Mouse (Mus musculus): ENCODE measurements around the gene Golt1b. TPM values are rescaled to one million over a fixed set of nuclear protein-coding genes. Genes with fewer than 3 reads are reported as not detected.

The Golt1b gene
- total RNA-seq, 1 experiment = 86.2 TPM

DNA sequence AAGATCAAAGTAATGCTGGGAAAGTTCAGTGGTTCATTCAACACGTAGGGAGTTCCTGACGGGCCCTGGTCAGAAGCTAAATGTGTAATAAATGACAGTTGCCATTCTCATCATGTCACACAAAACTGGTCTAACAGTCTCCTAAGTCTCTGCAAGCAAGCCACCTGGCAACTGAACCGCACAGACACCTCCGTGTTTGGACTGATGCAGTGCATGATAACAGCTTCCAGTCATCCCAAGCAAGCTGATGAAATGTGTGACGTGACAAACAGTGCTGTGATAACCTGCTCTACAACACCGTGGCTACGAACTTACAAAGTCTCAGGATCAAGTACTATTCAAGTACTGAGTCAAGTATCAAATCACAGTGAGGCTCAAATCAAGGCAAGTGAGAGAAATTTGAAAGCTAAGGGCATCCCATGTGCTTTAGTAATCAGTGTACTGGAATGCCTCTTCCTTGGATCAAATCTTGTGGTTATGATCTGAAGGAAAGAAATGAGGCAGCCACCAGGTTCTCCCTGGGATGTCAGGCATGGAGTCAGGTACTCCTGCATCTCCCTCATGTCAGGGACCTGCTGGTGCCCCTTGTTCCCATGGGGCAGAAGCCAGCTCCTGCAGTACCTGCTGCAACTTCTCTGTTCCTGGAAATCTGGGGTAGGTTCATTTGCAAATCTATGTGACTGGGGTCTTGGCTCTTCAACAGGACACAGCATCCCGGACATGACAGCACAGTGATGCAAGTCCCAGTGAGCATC, 8.3 kb upstream of the Golt1b start:
- no peak overlapping the region for H3K9ac ChIP-seq (ENCODE audit: insufficient read depth, low read depth, low read length, poor library complexity, severe bottlenecking)
- in situ Hi-C loops (cut with MboI; ENCODE audit: low sequenced_read_pairs in 2 of 2, unreplicated experiment in 2 of 2) = loop anchor here in 1 of 2 experiments (10.0 kb wide), 1 partner anchor 136 kb away; no protein-coding TSS in a partner anchor

DNA sequence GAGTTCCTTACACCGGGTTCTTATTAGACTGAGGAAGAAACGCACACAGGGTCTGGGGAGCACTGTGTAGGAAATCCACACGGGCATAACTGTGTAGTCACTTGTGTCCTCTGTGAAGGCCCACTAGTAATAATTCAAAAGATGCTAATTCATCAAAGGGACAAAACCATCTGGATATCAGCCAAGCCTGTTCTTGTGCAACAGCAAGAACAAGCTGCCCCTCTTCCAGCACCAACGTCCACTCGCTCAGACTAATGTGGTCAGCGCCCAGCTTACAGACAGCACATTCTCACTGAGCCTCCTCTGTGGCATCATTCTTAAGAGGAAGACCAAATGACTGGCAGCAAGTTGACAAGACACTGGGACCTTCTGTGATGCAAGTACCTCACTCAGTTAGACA, 7.1 kb upstream of the Golt1b start:
- H3K4me3 ChIP-seq (ENCODE audit: insufficient read depth in 1 of 2, low read depth in 1 of 2, low read length in 2 of 2, poor library complexity in 1 of 2, severe bottlenecking in 1 of 2) = no peak overlapping the region
- DNase-seq (ENCODE audit: low read depth, low spot score) = no peak
- H3K27ac ChIP-seq (ENCODE audit: insufficient read depth, low read depth, low read length, poor library complexity, severe bottlenecking) = no peak overlapping the region
- in situ Hi-C loops (cut with MboI; ENCODE audit: low sequenced_read_pairs in 2 of 2, unreplicated experiment in 2 of 2) = loop anchor here in 1 of 2 experiments (10.0 kb wide), 1 partner anchor 135 kb away; no protein-coding TSS in a partner anchor
- H3K4me1 ChIP-seq (ENCODE audit: control insufficient read depth in 2 of 2, insufficient read depth in 2 of 2, low read length in 2 of 2, poor library complexity in 1 of 2) = peaks cover 0 to 3% of the 10 kb centered on the region in 2 experiments; a peak in 1 of 4 replicates
- H3K9me3 ChIP-seq (ENCODE audit: control insufficient read depth, insufficient read depth, low read depth, low read length) = no peaks in the 10 kb centered on the region
- TF ChIP-seq ZC3H11A (IDR thresholded peaks at IDR 0.05; ENCODE audit: borderline replicate concordance, low read depth, low read length) = no peak
- TF ChIP-seq ZNF384 (IDR thresholded peaks at IDR 0.05; ENCODE audit: low read depth, low read length) = no peak
- TF ChIP-seq CHD2 (IDR thresholded peaks at IDR 0.05; ENCODE audit: low read depth, low read length) = no peak
- no peak for TF ChIP-seq MAFK (IDR thresholded peaks at IDR 0.05; ENCODE audit: insufficient read depth, low read depth, low read length)
- no peak for TF ChIP-seq HCFC1 (IDR thresholded peaks at IDR 0.05; ENCODE audit: borderline replicate concordance, insufficient read depth, low read length)
- peaks cover 20% of the 10 kb centered on the region; the same call in 1 of the 2 replicates for H3K36me3 ChIP-seq (ENCODE audit: control insufficient read depth, insufficient read depth, low read length, poor library complexity, severe bottlenecking)
- no peak overlapping the region for H3K9ac ChIP-seq (ENCODE audit: insufficient read depth, low read depth, low read length, poor library complexity, severe bottlenecking)

More for the DNA sequence above, 8.3 kb upstream of the Golt1b start:
- peaks cover 17% of the 10 kb centered on the region; the same call in 1 of the 2 replicates for H3K36me3 ChIP-seq (ENCODE audit: control insufficient read depth, insufficient read depth, low read length, poor library complexity, severe bottlenecking)
- no peak overlapping the region for H3K4me3 ChIP-seq (ENCODE audit: insufficient read depth in 1 of 2, low read depth in 1 of 2, low read length in 2 of 2, poor library complexity in 1 of 2, severe bottlenecking in 1 of 2)
- no peak overlapping the region for H3K27ac ChIP-seq (ENCODE audit: insufficient read depth, low read depth, low read length, poor library complexity, severe bottlenecking)
- peaks cover 0 to 3% of the 10 kb centered on the region in 2 experiments; a peak in 1 of 4 replicates for H3K4me1 ChIP-seq (ENCODE audit: control insufficient read depth in 2 of 2, insufficient read depth in 2 of 2, low read length in 2 of 2, poor library complexity in 1 of 2)
- H3K9me3 ChIP-seq (ENCODE audit: control insufficient read depth, insufficient read depth, low read depth, low read length) = no peaks in the 10 kb centered on the region
- DNase-seq (ENCODE audit: low read depth, low spot score) = no peak
- TF ChIP-seq ZC3H11A (IDR thresholded peaks at IDR 0.05; ENCODE audit: borderline replicate concordance, low read depth, low read length) (no peak), ZNF384 (IDR thresholded peaks at IDR 0.05; ENCODE audit: low read depth, low read length) (no peak), MAFK (IDR thresholded peaks at IDR 0.05; ENCODE audit: insufficient read depth, low read depth, low read length) (no peak), HCFC1 (IDR thresholded peaks at IDR 0.05; ENCODE audit: borderline replicate concordance, insufficient read depth, low read length) (no peak), CHD2 (IDR thresholded peaks at IDR 0.05; ENCODE audit: low read depth, low read length) (no peak)

DNA sequence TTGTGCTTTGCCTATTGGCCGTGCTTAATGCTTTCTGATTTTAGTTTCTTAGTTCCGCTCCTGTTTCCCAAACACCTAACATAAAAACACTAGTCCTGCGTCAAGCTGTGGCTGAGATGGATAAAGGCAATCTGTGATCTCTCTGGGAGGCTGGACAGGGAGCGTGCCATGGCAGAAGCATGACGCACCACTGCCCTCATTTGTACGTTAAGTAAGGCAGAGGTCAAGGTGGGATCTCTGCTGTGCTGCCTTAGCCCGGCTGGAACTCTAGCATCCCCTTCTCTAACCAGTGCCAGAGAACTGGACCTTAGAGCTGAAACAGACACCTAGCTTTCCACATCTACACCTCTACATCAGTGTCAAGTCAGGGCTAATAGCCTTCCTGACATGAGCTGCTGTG, 5.4 kb upstream of the Golt1b start:
- Histone ChIP-seq H3K4me3 (ENCODE audit: insufficient read depth in 1 of 2, low read depth in 1 of 2, low read length in 2 of 2, poor library complexity in 1 of 2, severe bottlenecking in 1 of 2) (no peak overlapping the region), H3K9ac (ENCODE audit: insufficient read depth, low read depth, low read length, poor library complexity, severe bottlenecking) (no peak overlapping the region), H3K4me1 (ENCODE audit: control insufficient read depth in 2 of 2, insufficient read depth in 2 of 2, low read length in 2 of 2, poor library complexity in 1 of 2) (peaks cover 0 to 3% of the 10 kb centered on the region in 2 experiments; a peak in 1 of 4 replicates), H3K9me3 (ENCODE audit: control insufficient read depth, insufficient read depth, low read depth, low read length) (no peaks in the 10 kb centered on the region), H3K27ac (ENCODE audit: insufficient read depth, low read depth, low read length, poor library complexity, severe bottlenecking) (no peak overlapping the region), H3K36me3 (ENCODE audit: control insufficient read depth, insufficient read depth, low read length, poor library complexity, severe bottlenecking) (peaks cover 11% of the 10 kb centered on the region; the same call in 1 of the 2 replicates)
- in situ Hi-C loops (cut with MboI; ENCODE audit: low sequenced_read_pairs in 2 of 2, unreplicated experiment in 2 of 2) = no loop called here
- TF ChIP-seq HCFC1 (IDR thresholded peaks at IDR 0.05; ENCODE audit: borderline replicate concordance, insufficient read depth, low read length) = no peak
- no peak for TF ChIP-seq ZNF384 (IDR thresholded peaks at IDR 0.05; ENCODE audit: low read depth, low read length)
- TF ChIP-seq ZC3H11A (IDR thresholded peaks at IDR 0.05; ENCODE audit: borderline replicate concordance, low read depth, low read length) = no peak
- no peak for TF ChIP-seq CHD2 (IDR thresholded peaks at IDR 0.05; ENCODE audit: low read depth, low read length)
- TF ChIP-seq MAFK (IDR thresholded peaks at IDR 0.05; ENCODE audit: insufficient read depth, low read depth, low read length) = no peak
- no peak for DNase-seq (ENCODE audit: low read depth, low spot score)

DNA sequence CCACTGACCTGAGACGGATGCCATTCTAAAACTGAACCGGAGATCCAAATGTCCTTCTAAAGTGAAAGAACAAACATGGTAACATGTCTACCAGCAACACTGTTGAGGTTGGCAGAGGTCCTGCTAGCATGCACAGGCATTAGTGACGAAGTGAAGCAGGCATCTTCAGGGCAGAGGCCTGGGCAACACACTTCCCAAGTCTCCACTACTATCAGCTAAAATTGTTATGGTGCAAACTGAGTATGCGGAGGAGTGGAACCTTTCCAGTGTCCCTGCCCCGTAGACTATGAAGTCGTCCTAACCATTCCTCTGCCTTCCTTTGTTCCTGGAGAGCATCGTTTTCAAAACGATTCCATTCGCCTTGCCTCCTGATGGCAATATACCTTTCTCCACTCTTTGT, 2.5 kb upstream of the Golt1b start:
- DNase-seq (ENCODE audit: low read depth, low spot score) = no peak
- H3K36me3 ChIP-seq (ENCODE audit: control insufficient read depth, insufficient read depth, low read length, poor library complexity, severe bottlenecking) = peaks cover 3% of the 10 kb centered on the region; the same call in 1 of the 2 replicates
- H3K9me3 ChIP-seq (ENCODE audit: control insufficient read depth, insufficient read depth, low read depth, low read length) = no peaks in the 10 kb centered on the region
- TF ChIP-seq MAFK (IDR thresholded peaks at IDR 0.05; ENCODE audit: insufficient read depth, low read depth, low read length) = no peak
- no peak for TF ChIP-seq HCFC1 (IDR thresholded peaks at IDR 0.05; ENCODE audit: borderline replicate concordance, insufficient read depth, low read length)
- no peak for TF ChIP-seq CHD2 (IDR thresholded peaks at IDR 0.05; ENCODE audit: low read depth, low read length)
- TF ChIP-seq ZC3H11A (IDR thresholded peaks at IDR 0.05; ENCODE audit: borderline replicate concordance, low read depth, low read length) = no peak
- no peak for TF ChIP-seq ZNF384 (IDR thresholded peaks at IDR 0.05; ENCODE audit: low read depth, low read length)
- no peak overlapping the region for H3K27ac ChIP-seq (ENCODE audit: insufficient read depth, low read depth, low read length, poor library complexity, severe bottlenecking)
- no peak overlapping the region for H3K9ac ChIP-seq (ENCODE audit: insufficient read depth, low read depth, low read length, poor library complexity, severe bottlenecking)
- peaks cover 3 to 7% of the 10 kb centered on the region in 2 experiments; a peak in 1 of 4 replicates for H3K4me1 ChIP-seq (ENCODE audit: control insufficient read depth in 2 of 2, insufficient read depth in 2 of 2, low read length in 2 of 2, poor library complexity in 1 of 2)
- in situ Hi-C loops (cut with MboI; ENCODE audit: low sequenced_read_pairs in 2 of 2, unreplicated experiment in 2 of 2) = no loop called here
- no peak overlapping the region for H3K4me3 ChIP-seq (ENCODE audit: insufficient read depth in 1 of 2, low read depth in 1 of 2, low read length in 2 of 2, poor library complexity in 1 of 2, severe bottlenecking in 1 of 2)
